Mouse (Mus musculus) liver, embryonic 11.5 days (tissue): ENCODE results near the gene Khnyn. TPM values are rescaled to one million over a fixed set of nuclear protein-coding genes. Genes with fewer than 3 reads are reported as not detected.

ENCODE experiments used
- ATAC-seq: fragments of 200-750 bp; cut with Nextera tagmentation; replicated peaks from 2 replicates; pipeline ENCODE4 v1.8.0; 2017; ENCODE audit warnings: moderate number of reproducible peaks, mild to moderate bottlenecking, moderate TSS enrichment, moderate library complexity; ENCODE audit not compliant: low FRiP score
- DNase-seq: peaks from one replicate; pipeline ENCODE4 v3.0.0-alpha.2; 2017; ENCODE audit warnings: low spot score
- H3K27ac ChIP-seq: fragments of 300-500 bp; sonication (generic); 2 replicates; pipeline ENCODE4 v1.5.1; 2014; ENCODE audit warnings: mild to moderate bottlenecking, low read depth, low read length, control low read depth
- H3K27me3 ChIP-seq: fragments of 300-500 bp; sonication (generic); replicated peaks from 2 replicates; pipeline ENCODE4 v1.6.1; 2014; ENCODE audit warnings: low read length, mixed read lengths; ENCODE audit not compliant: control insufficient read depth, insufficient read depth
- H3K36me3 ChIP-seq: fragments of 300-500 bp; sonication (generic); 2 replicates; pipeline ENCODE4 v1.6.1; 2014; ENCODE audit warnings: mild to moderate bottlenecking, low read length, moderate library complexity, mixed read lengths; ENCODE audit not compliant: control insufficient read depth, insufficient read depth
- H3K4me1 ChIP-seq: fragments of 300-500 bp; sonication (generic); replicated peaks from 2 replicates; pipeline ENCODE4 v1.6.1; 2014; ENCODE audit warnings: low read length, mixed read lengths; ENCODE audit not compliant: control insufficient read depth, insufficient read depth
- H3K4me2 ChIP-seq: fragments of 300-500 bp; sonication (generic); 2 replicates; pipeline ENCODE4 v1.6.1; 2014; ENCODE audit warnings: mild to moderate bottlenecking, control low read depth, moderate library complexity
- H3K4me3 ChIP-seq: fragments of 300-500 bp; sonication (generic); 2 replicates; pipeline ENCODE4 v1.5.1; 2014; ENCODE audit warnings: low read depth, low read length, control low read depth
- H3K9ac ChIP-seq: fragments of 300-500 bp; sonication (generic); 2 replicates; pipeline ENCODE4 v1.6.1; 2014; ENCODE audit warnings: low read depth, low read length, control low read depth
- H3K9me3 ChIP-seq: fragments of 300-500 bp; sonication (generic); 2 replicates; pipeline ENCODE4 v1.6.1; 2016; ENCODE audit warnings: low read length, inconsistent platforms, mixed read lengths; ENCODE audit not compliant: control insufficient read depth
- WGBS: fragments of 180-500 bp; shearing (Covaris S2); extraction: QIAGEN DNeasy Blood & Tissue Kit; methylation state at CpG from one replicate; pipeline ENCODE4 v1.1.7; 2014; 5-methylcytosine and 5-hydroxymethylcytosine counted together
- polyA plus RNA-seq: library from polyadenylated mRNA; unstranded; fragments of >200 nt; fragmentation: Nextera tagmentation; extraction: Ambion mirVana; gene quantifications from 2 replicates; pipeline ENCODE4 v1.2.1, GENCODE M21; 2014

Gene Khnyn
- polyA plus RNA-seq, 1 experiment from 2014 or later = 12.6 TPM

DNA sequence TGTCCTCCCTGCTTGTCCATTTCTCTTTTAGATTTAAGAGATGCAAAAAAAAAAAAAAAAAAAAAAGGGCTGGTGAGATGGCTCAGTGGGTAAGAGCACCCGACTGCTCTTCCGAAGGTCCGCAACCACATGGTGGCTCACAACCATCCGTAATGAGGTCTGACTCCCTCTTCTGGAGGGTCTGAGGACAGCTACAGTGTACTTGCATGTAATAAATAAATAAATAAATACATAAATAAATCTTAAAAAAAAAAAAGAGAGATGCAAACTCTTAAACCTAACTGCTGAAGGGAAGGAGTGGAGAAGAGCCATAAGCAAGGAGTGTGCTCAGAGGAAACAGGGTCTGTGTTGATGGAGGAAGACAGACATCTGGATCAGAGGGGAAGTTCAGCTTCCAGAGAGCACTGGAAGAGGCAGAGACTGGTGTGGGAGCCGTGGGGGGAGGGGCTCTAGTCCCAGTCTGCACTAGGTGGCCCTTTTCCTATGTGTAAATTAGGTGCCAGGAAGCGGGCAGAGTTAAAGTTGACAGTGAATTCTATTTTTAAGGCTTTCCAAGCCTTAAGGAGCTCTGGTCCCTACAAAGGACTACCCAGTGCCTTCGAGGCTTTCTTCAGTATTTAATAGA, 6.3 kb upstream of the Khnyn start:
- no peaks in the 10 kb centered on the region for H3K36me3 ChIP-seq
- ATAC-seq (no peak), DNase-seq (no peak)
- no peak overlapping the region for H3K9ac ChIP-seq
- peak overlapping the region; percentile 47 for H3K4me2 ChIP-seq
- H3K27me3 ChIP-seq = no peaks in the 10 kb centered on the region
- 11% methylated on average over 7 of the region's 7 CpGs for WGBS
- H3K4me3 ChIP-seq = no peak overlapping the region
- H3K4me1 ChIP-seq = peaks cover 29% of the 10 kb centered on the region
- H3K9me3 ChIP-seq = no peaks in the 10 kb centered on the region
- no peak overlapping the region; the same call in 1 of the 2 replicates for H3K27ac ChIP-seq

DNA sequence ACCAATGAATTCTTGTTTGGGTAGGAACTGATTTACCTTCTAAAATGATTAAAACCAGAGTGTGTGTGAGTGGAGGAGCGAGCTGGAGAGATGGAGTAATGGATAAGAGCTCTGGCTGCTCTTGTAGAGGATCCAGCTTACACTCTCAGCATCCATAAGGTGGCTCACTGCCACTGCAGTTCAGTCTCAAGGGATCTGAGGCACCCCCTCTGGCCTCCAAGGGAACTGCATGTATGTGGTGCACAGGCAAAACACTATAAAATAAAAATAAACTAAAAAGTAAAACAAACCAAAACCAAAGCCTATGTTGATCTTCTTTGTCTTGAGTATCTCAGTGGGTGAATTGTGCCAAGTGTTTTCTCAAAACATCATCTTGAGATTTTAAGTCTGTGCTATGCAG, 5.1 kb upstream of the Khnyn start:
- H3K4me1 ChIP-seq = peaks cover 33% of the 10 kb centered on the region
- H3K9me3 ChIP-seq = no peaks in the 10 kb centered on the region
- no peak overlapping the region for H3K9ac ChIP-seq
- 11% methylated on average over 1 of the region's 1 CpGs for WGBS
- DNase-seq = no peak
- ATAC-seq = no peak
- no peaks in the 10 kb centered on the region for H3K36me3 ChIP-seq
- H3K4me3 ChIP-seq = no peak overlapping the region
- H3K27ac ChIP-seq = no peak overlapping the region
- no peak overlapping the region; the same call in 1 of the 2 replicates for H3K4me2 ChIP-seq
- H3K27me3 ChIP-seq = no peaks in the 10 kb centered on the region

DNA sequence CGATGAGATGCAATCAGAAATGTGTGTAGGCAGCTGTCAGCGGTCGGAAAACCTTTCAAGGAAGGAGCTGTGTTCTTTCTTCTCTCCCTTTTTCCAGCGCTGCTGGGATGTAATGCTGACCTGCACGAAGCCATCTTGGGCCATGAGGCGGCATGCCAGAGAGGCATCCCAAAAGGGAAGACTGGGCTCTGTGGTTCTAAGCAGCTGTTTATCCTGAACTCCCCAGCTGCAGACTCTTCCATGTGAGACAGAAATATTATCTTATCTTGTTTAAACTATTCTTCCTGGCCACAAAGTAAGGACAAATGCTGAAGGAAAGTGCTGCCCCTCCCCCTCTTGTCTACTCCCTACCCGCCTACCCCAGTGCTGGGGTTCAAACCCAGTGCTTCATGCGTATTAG, 3.8 kb upstream of the Khnyn start:
- no peak overlapping the region for H3K9ac ChIP-seq

DNA sequence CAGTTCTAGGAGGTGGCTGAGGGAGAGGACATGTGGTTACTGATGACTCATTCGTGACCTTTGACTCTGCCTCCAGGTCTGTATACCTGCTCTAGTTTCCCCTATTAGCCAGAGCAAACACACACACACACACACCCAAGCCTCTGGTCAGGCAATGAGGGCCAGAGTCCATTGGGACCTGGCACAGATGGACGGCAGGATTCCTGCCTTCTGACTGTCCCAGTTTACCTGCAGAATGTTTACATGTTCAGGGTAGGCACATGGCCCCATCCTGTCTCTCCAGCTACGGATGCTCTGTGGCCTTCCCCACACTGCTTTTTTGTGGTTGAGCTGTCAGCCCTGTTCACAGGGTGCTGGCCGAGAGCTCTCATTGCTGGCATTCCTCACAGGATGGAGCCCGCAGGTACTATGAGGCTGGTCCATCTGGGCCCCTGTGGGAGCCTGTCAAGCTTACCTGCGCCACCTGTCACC, 2.5 kb upstream of the Khnyn start:
- no peak overlapping the region for H3K4me3 ChIP-seq
- no peak for DNase-seq
- peaks cover 45% of the 10 kb centered on the region for H3K4me1 ChIP-seq
- H3K9ac ChIP-seq = no peak overlapping the region
- H3K9me3 ChIP-seq = no peaks in the 10 kb centered on the region
- H3K36me3 ChIP-seq = peaks cover 9% of the 10 kb centered on the region
- 0 out of 2 replicates have a peak overlapping the region, but pooled peaks have one; percentile 16 for H3K4me2 ChIP-seq
- H3K27ac ChIP-seq = peak overlapping the region; percentile 69; the same call in 1 of the 2 replicates
- WGBS = 44% methylated on average over 6 of the region's 6 CpGs
- ATAC-seq = peak; percentile 30; the same call in 1 of the 2 replicates
- H3K27me3 ChIP-seq = no peaks in the 10 kb centered on the region

More for the DNA sequence above, 3.8 kb upstream of the Khnyn start:
- Histone ChIP-seq H3K4me2 (no peak overlapping the region), H3K36me3 (no peaks in the 10 kb centered on the region; the same call in 1 of the 2 replicates), H3K4me3 (no peak overlapping the region), H3K27me3 (no peaks in the 10 kb centered on the region), H3K9me3 (no peaks in the 10 kb centered on the region), H3K27ac (no peak overlapping the region; the same call in 1 of the 2 replicates), H3K4me1 (peaks cover 35% of the 10 kb centered on the region)
- DNase-seq = no peak
- WGBS = 48% methylated on average over 8 of the region's 8 CpGs
- ATAC-seq = no peak

DNA sequence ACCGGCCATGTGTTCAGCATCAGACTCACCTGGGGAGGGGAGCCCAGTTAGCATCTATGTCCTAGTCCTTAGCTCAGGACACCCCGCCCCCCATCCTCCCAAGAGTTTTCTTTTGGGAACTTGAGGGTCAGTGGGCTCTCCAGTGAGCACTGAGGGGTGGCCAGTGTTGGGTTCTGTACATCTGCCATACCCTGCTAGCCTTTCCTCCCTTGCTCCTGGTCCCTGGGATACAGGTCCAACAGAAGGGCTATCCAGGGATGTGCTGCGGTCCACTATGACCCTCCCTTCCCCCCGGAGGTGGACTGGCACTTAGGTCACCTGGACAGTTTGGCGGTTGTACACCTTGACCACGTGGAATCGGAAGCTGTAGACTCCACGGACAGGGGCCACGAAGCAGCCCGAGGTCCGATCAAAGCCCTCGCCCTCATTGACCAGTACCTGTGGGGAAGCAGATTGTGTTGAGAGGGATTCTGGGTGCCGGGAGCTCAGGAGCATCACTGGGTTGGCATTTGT, 1.5 kb upstream of the Khnyn start:
- Histone ChIP-seq H3K4me1 (peaks cover 41% of the 10 kb centered on the region), H3K4me3 (no peak overlapping the region), H3K27me3 (no peaks in the 10 kb centered on the region), H3K4me2 (no peak overlapping the region), H3K9ac (no peak overlapping the region), H3K36me3 (peaks cover 17% of the 10 kb centered on the region), H3K27ac (0 out of 2 replicates have a peak overlapping the region, but pooled peaks have one; percentile 3), H3K9me3 (no peaks in the 10 kb centered on the region)
- DNase-seq (no peak), ATAC-seq (no peak)
- WGBS = 90% methylated on average over 13 of the region's 13 CpGs

DNA sequence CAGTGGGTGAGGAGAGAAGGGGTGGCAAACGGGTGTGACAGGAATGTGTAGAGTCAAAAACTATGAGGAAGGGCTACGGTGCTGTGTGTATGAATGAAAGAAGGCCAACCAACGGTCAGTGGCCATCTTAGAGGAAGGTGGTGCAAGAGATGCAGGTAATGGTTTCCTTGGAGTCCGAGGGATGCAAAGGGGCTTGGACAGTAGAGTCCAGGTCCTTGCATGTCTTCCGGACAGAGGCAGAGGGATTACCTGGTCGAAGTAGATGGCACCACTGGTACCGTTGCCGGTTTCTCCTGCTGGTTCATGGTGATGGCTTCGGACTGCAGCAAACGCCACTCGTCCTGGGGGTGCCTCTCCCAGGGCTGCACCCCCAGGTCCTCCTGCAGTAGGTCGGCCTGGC, 1.1 kb upstream of the Khnyn start:
- peak overlapping the region; percentile 85 for H3K4me2 ChIP-seq
- WGBS = 88% methylated on average over 12 of the region's 12 CpGs
- peak overlapping the region; percentile 57; the same call in 1 of the 2 replicates for H3K27ac ChIP-seq
- no peaks in the 10 kb centered on the region for H3K27me3 ChIP-seq
- peaks cover 21% of the 10 kb centered on the region for H3K36me3 ChIP-seq
- H3K4me3 ChIP-seq = no peak overlapping the region
- no peak for ATAC-seq
- 0 out of 2 replicates have a peak overlapping the region, but pooled peaks have one; percentile 20 for H3K9ac ChIP-seq
- no peak for DNase-seq
- H3K9me3 ChIP-seq = no peaks in the 10 kb centered on the region
- peaks cover 39% of the 10 kb centered on the region for H3K4me1 ChIP-seq

DNA sequence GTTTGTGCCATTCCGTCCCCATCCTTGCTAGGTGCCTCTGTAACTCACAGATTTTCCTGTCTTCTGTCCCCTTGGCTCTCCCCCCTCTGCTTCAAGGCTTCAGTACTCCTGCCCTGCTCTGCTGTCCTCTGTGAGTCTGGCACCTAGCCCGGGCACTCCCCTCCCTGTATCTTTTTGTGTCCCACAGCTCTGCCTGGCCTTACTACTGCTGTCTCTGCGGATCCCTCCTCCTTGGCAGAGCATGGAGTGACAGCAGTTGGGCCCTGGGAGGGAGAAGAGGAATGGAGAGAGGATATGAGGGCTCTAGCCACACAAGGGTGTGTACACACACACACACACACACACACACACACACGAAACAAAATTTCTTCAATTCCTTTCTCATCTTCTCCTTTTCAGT, 581 bp upstream of the Khnyn start, which contains the start of gene Cbln3:
Gene Cbln3 (minus strand): TSS at position 227 of the 400 bp plus-strand sequence.
- WGBS = 40% methylated on average over 4 of the region's 4 CpGs
- Histone ChIP-seq H3K27me3 (no peaks in the 10 kb centered on the region), H3K9me3 (no peaks in the 10 kb centered on the region), H3K4me3 (peak within 1 kb of the TSS; percentile 70), H3K9ac (peak within 1 kb of the TSS; percentile 77), H3K36me3 (peaks cover 25% of the 10 kb centered on the region), H3K4me2 (peak within 1 kb of the TSS; percentile 85), H3K27ac (peak within 1 kb of the TSS; percentile 80), H3K4me1 (peaks cover 37% of the 10 kb centered on the region)
- ATAC-seq (no peak), DNase-seq (no peak)

DNA sequence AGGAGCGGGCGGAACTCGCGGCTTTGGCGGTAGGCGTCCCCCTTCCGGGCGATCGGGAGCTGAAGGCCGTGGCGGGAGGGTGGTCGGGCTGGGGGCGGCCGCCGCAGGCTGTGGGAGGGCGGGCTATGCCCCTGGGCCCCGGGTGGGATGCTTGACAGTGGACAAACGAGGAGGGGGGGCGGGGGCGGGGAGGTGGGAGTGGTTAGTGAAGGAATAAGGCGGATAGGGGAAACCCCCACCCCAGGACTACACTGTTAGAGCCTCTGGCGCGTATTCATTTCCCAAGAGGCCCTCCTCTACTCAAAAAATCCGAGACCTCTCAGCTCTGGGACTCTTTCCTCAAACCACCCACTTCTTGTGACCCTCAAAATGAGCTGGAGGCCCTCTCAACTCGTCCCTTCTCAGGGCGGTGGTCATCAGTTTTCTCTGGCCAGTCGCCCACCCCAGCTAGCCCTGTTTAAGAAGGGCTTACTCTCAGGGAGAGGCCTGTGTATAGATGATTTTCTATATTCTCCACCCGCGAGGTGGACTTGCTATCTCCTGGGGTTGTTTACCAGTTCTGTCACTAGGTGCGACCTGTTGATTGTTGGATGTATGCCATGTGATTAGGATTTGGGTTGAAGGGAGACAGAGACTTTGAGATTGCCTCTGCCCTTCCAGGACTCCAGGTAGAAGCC, 505 bp downstream of the Khnyn start:
- Histone ChIP-seq H3K4me2 (peak overlapping the region; percentile 85), H3K4me1 (peaks cover 36% of the 10 kb centered on the region)

More for the DNA sequence above, 505 bp downstream of the Khnyn start:
- peaks cover 33% of the 10 kb centered on the region for H3K36me3 ChIP-seq
- H3K27me3 ChIP-seq = no peaks in the 10 kb centered on the region
- H3K9me3 ChIP-seq = no peaks in the 10 kb centered on the region
- ATAC-seq (peak; percentile 47; the same call in 1 of the 2 replicates), DNase-seq (no peak)
- peak overlapping the region; percentile 80 for H3K27ac ChIP-seq
- WGBS = 1% methylated on average over 24 of the region's 30 CpGs
- peak overlapping the region; percentile 70 for H3K4me3 ChIP-seq
- peak overlapping the region; percentile 77 for H3K9ac ChIP-seq
